Mouse (Mus musculus) neural tube, embryonic 11.5 days (tissue): ENCODE results near the gene Corin. TPM values are rescaled to one million over a fixed set of nuclear protein-coding genes. Genes with fewer than 3 reads are reported as not detected.
A peak's percentile ranks its signal among the peaks of the same experiment; 100 is the strongest.

Experiments
- ATAC-seq: fragments of 200-750 bp; cut with Nextera tagmentation; 2 replicates; pipeline ENCODE4 v1.8.0; 2017; ENCODE audit warnings: moderate number of reproducible peaks, mild to moderate bottlenecking, moderate TSS enrichment, moderate library complexity; ENCODE audit not compliant: insufficient read depth, low FRiP score, low TSS enrichment
- DNase-seq: peaks from one replicate; pipeline ENCODE4 v3.0.0-alpha.2; 2015; ENCODE audit warnings: low spot score
- H3K27ac ChIP-seq: fragments of 300-500 bp; sonication (generic); 2 replicates; pipeline ENCODE4 v1.5.1; 2014; ENCODE audit warnings: low read depth, mild to moderate bottlenecking, low read length
- H3K27me3 ChIP-seq: fragments of 300-500 bp; sonication (generic); 2 replicates; pipeline ENCODE4 v1.6.1; 2014; ENCODE audit warnings: mild to moderate bottlenecking, low read length, mixed read lengths; ENCODE audit not compliant: control insufficient read depth, insufficient read depth
- H3K36me3 ChIP-seq: fragments of 300-500 bp; sonication (generic); 2 replicates; pipeline ENCODE4 v1.6.1; 2014; ENCODE audit warnings: mild to moderate bottlenecking, low read length, moderate library complexity, mixed read lengths; ENCODE audit not compliant: control insufficient read depth, insufficient read depth
- H3K4me1 ChIP-seq: fragments of 300-500 bp; sonication (generic); 2 replicates; pipeline ENCODE4 v1.6.1; 2014; ENCODE audit warnings: low read length, mixed read lengths; ENCODE audit not compliant: control insufficient read depth, insufficient read depth
- H3K4me2 ChIP-seq: fragments of 300-500 bp; sonication (generic); 2 replicates; pipeline ENCODE4 v1.6.1; 2014; ENCODE audit warnings: low read depth, mild to moderate bottlenecking, moderate library complexity
- H3K4me3 ChIP-seq: fragments of 300-500 bp; sonication (generic); 2 replicates; pipeline ENCODE4 v1.5.1; 2014; ENCODE audit warnings: low read depth, low read length
- H3K9ac ChIP-seq: fragments of 300-500 bp; sonication (generic); 2 replicates; pipeline ENCODE4 v1.6.1; 2014; ENCODE audit warnings: mild to moderate bottlenecking, low read length
- H3K9me3 ChIP-seq: fragments of 300-500 bp; sonication (generic); 2 replicates; pipeline ENCODE4 v1.6.1; 2016; ENCODE audit warnings: low read length; ENCODE audit not compliant: control insufficient read depth
- WGBS: fragments of 180-500 bp; shearing (Covaris S2); extraction: QIAGEN DNeasy Blood & Tissue Kit; methylation state at CpG from one replicate; pipeline ENCODE4 v1.1.7; 2014; 5-methylcytosine and 5-hydroxymethylcytosine counted together
- polyA plus RNA-seq: library from polyadenylated mRNA; unstranded; fragments of >200 nt; fragmentation: Nextera tagmentation; extraction: Ambion mirVana; gene quantifications from 2 replicates; pipeline ENCODE4 v1.2.1, GENCODE M21; 2014

Gene Corin
- polyA plus RNA-seq, 1 experiment from 2014 or later, result 4.6 TPM

- Histone ChIP-seq H3K4me1 (no peaks in the 10 kb centered on the region), H3K9ac (no peak overlapping the region), H3K4me3 (no peak overlapping the region), H3K36me3 (no peaks in the 10 kb centered on the region), H3K9me3 (no peaks in the 10 kb centered on the region), H3K27me3 (no peaks in the 10 kb centered on the region), H3K27ac (no peak overlapping the region), H3K4me2 (no peak overlapping the region)
- ATAC-seq (no peak), DNase-seq (no peak)
These were observed 78.8 kb downstream of the Corin start for GRCm38 (mm10) chr5:72425342-72426010.

GRCm38 (mm10) chr5:72411874-72412329 lies 92.4 kb downstream of the Corin start:
- Histone ChIP-seq H3K4me1 (no peaks in the 10 kb centered on the region), H3K27me3 (no peaks in the 10 kb centered on the region), H3K9ac (no peak overlapping the region), H3K27ac (no peak overlapping the region), H3K9me3 (no peaks in the 10 kb centered on the region), H3K4me2 (no peak overlapping the region), H3K36me3 (no peaks in the 10 kb centered on the region), H3K4me3 (no peak overlapping the region)
- ATAC-seq, result no peak
- 45% methylated on average over 10 of the region's 10 CpGs for WGBS
- DNase-seq, result peak; percentile 41

GRCm38 (mm10) chr5:72410841-72411240 lies 93.4 kb downstream of the Corin start:
- Histone ChIP-seq H3K36me3 (no peaks in the 10 kb centered on the region), H3K9ac (no peak overlapping the region), H3K4me2 (no peak overlapping the region), H3K9me3 (no peaks in the 10 kb centered on the region), H3K27me3 (no peaks in the 10 kb centered on the region), H3K4me1 (no peaks in the 10 kb centered on the region), H3K27ac (no peak overlapping the region), H3K4me3 (no peak overlapping the region)
- no peak for DNase-seq
- ATAC-seq, result no peak
- WGBS, result 84% methylated on average over 3 of the region's 3 CpGs

GRCm38 (mm10) chr5:72403376-72403775 lies 100.9 kb downstream of the Corin start:
- DNase-seq (no peak), ATAC-seq (no peak)
- 73% methylated on average over 9 of the region's 9 CpGs for WGBS
- H3K9ac ChIP-seq, result no peak overlapping the region
- H3K9me3 ChIP-seq, result no peaks in the 10 kb centered on the region
- H3K27ac ChIP-seq, result no peak overlapping the region
- H3K27me3 ChIP-seq, result no peaks in the 10 kb centered on the region
- H3K4me1 ChIP-seq, result no peaks in the 10 kb centered on the region
- H3K4me2 ChIP-seq, result no peak overlapping the region
- no peak overlapping the region for H3K4me3 ChIP-seq
- no peaks in the 10 kb centered on the region for H3K36me3 ChIP-seq

- ATAC-seq, result no peak
- DNase-seq, result peak; percentile 32
- Histone ChIP-seq H3K4me1 (no peaks in the 10 kb centered on the region), H3K9me3 (no peaks in the 10 kb centered on the region), H3K9ac (no peak overlapping the region), H3K4me3 (no peak overlapping the region), H3K4me2 (no peak overlapping the region), H3K27ac (no peak overlapping the region), H3K27me3 (no peaks in the 10 kb centered on the region), H3K36me3 (no peaks in the 10 kb centered on the region)
- WGBS, result 60% methylated on average over 5 of the region's 5 CpGs
These were observed 101.4 kb downstream of the Corin start for GRCm38 (mm10) chr5:72402913-72403312.

- H3K4me3 ChIP-seq, result no peak overlapping the region
- no peak overlapping the region for H3K27ac ChIP-seq
- no peaks in the 10 kb centered on the region for H3K4me1 ChIP-seq
- no peak overlapping the region for H3K4me2 ChIP-seq
- no peaks in the 10 kb centered on the region for H3K36me3 ChIP-seq
- H3K9me3 ChIP-seq, result no peaks in the 10 kb centered on the region
- H3K9ac ChIP-seq, result no peak overlapping the region
- DNase-seq (no peak), ATAC-seq (no peak)
- 64% methylated on average over 10 of the region's 10 CpGs for WGBS
- no peaks in the 10 kb centered on the region for H3K27me3 ChIP-seq
These were observed 102.5 kb downstream of the Corin start for GRCm38 (mm10) chr5:72401778-72402177.

- no peaks in the 10 kb centered on the region for H3K9me3 ChIP-seq
- no peak overlapping the region for H3K9ac ChIP-seq
- no peaks in the 10 kb centered on the region for H3K27me3 ChIP-seq
- no peaks in the 10 kb centered on the region for H3K36me3 ChIP-seq
- H3K4me2 ChIP-seq, result no peak overlapping the region
- H3K27ac ChIP-seq, result no peak overlapping the region
- 86% methylated on average over 3 of the region's 3 CpGs for WGBS
- ATAC-seq (no peak), DNase-seq (no peak)
- no peaks in the 10 kb centered on the region for H3K4me1 ChIP-seq
- H3K4me3 ChIP-seq, result no peak overlapping the region
These were observed 103.0 kb downstream of the Corin start for GRCm38 (mm10) chr5:72401251-72401650.

- Histone ChIP-seq H3K27me3 (no peaks in the 10 kb centered on the region), H3K4me1 (no peaks in the 10 kb centered on the region), H3K27ac (no peak overlapping the region), H3K4me3 (no peak overlapping the region), H3K9ac (no peak overlapping the region), H3K4me2 (no peak overlapping the region), H3K36me3 (no peaks in the 10 kb centered on the region), H3K9me3 (no peaks in the 10 kb centered on the region)
- ATAC-seq (no peak), DNase-seq (no peak)
- WGBS, result 70% methylated on average over 1 of the region's 1 CpGs
These were observed 122.1 kb downstream of the Corin start for GRCm38 (mm10) chr5:72382148-72382547.

- Histone ChIP-seq H3K4me1 (no peaks in the 10 kb centered on the region), H3K36me3 (no peaks in the 10 kb centered on the region), H3K27me3 (no peaks in the 10 kb centered on the region), H3K9me3 (no peaks in the 10 kb centered on the region), H3K4me3 (no peak overlapping the region), H3K9ac (no peak overlapping the region), H3K4me2 (no peak overlapping the region), H3K27ac (no peak overlapping the region)
- no peak for DNase-seq
- WGBS, result 76% methylated on average over 8 of the region's 8 CpGs
- ATAC-seq, result no peak
These were observed 123.7 kb downstream of the Corin start for GRCm38 (mm10) chr5:72380616-72381015.
